Mouse (Mus musculus): ENCODE measurements around the gene Crim1.

Gene Crim1

GRCm38 (mm10) chr17:78199626-78200560 is at the start of gene Crim1:
TSS of gene Crim1 (plus strand) at chr17:78200248.
- peak; percentile 20 to 24 for DNase-seq (ENCODE audit: low spot score in 2 of 2)

DNA sequence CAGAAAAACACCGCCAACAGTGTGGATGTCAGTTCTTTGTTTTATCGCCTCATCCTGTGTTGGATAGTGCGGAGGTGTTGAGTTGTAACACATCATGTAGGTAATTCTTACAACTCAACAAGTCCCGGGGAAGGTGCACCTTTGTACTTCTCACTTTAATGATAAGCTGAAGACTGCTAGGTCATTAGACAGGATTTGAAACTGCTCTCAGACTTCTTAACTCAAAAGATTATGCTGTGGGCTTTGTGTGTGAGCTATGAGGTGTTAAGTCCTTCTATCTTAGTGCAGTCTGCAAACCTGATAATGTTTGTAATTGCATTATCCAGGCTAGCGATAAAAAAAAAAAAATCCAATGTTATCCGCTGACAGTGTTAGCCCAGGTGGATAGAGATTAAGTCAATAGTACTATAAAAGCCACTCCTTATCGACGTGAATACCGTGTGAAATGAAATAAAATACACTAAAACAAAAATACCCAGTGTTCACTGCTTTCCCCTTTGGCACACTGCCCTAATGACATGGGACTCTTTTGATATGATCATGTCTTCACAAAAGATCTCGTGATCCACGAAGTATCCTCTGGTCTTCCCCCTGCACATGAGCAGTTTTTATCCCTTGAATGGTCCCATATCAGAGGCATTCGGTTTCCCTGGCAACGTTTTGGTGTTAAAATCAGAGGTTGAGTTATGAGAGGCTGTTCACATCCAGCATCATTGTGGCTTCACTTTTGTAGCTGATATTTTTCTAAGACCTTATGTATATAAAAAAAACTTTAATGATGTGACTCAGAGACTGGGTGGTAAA is 48.4 kb upstream of the Crim1 start:
- no peak for DNase-seq (ENCODE audit: low spot score in 2 of 2)

DNA sequence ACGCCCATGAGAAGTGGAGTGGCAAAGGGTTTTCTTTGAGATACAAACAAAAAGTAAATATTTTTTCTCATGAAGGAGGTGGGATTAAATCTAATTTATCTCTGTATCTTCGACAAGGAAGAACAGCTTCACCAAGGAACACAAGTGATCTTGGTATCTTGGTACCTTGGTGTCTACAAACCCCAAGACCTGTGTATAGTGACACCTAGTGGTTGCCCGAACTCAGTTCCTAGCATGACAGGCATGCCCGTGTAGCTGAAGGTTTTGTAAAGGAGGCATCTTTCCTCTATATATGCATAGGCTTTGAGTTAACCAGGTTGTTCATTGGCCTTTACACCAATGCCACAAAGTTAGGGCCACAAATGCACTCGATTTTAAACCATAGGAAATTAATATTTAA is 36.8 kb upstream of the Crim1 start:
- peak in 1 of 2 experiments; percentile 11 for DNase-seq (ENCODE audit: low spot score in 2 of 2)

DNA sequence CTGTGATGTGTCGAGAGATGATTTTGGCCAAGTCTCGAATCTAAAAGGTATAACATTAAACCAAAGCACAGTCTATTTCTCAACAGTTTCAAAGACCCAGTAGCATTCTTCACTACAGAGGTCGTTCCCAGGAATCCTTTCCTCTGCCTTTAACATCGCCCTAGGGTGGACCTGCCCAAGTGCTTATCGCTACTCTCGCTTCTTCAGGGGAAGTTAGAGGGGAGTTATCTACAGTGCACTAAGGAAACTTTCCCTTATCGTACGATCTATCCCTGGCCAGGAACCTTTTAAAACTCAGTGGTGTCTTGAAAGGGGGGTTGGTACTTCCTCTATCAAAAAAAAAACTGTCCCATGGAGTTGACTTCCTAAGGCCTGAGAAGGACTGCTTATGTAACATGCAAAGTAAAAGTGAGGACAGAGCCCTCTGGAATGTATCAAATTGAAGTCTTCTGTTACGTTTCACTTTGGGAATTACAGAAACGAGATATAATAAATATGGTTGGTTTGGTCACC is 36.3 kb upstream of the Crim1 start:
- DNase-seq (ENCODE audit: low spot score in 2 of 2), result no peak

- no peak for DNase-seq (ENCODE audit: low spot score in 2 of 2)
These were observed 34.2 kb upstream of the Crim1 start for GRCm38 (mm10) chr17:78165855-78166254.

GRCm38 (mm10) chr17:78166566-78166965 is 33.5 kb upstream of the Crim1 start:
- no peak for DNase-seq (ENCODE audit: low spot score in 2 of 2)

DNA sequence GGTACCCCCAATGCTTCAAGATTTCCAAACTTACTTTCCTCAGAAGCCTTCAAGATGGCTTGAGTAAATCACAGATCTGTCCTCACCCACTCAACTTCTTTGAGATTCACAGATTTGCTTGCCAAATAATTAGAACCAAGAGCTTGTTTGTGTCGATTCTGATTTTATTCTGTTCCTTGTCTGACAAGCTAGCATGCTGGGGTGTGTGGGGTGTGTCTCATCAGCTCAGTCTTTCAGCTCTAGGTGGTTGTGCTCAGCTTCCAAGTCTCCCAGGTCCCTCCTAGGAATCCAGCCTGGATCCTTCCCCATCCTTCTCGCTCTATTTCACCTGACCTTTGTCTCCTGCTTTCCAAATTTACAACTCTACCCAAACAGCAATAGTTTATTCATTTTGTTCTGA is 27.7 kb upstream of the Crim1 start:
- DNase-seq (ENCODE audit: low spot score in 2 of 2), result no peak

GRCm38 (mm10) chr17:78180766-78181165 is 19.3 kb upstream of the Crim1 start:
- DNase-seq (ENCODE audit: low spot score in 2 of 2), result no peak

DNA sequence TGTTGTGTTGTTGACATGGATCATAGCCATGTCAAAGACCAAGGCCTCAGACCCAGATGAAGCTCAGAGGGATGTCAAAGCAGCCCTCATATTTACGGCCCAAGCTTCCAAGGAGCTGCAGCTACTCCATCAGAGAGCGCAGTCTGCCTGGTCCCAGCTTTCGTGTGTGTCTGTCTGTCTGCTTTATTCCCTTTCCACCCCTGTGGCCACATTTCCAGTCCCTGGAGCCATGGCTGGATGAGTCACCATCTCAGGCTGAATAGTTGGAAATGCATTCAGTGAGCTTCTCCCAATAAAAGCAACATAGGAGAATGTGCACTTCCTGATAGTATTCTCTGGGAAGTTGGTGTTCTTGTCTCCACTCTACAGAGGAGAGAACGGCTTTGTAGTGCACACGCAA is 3.9 kb upstream of the Crim1 start:
- DNase-seq (ENCODE audit: low spot score in 2 of 2), result no peak

DNA sequence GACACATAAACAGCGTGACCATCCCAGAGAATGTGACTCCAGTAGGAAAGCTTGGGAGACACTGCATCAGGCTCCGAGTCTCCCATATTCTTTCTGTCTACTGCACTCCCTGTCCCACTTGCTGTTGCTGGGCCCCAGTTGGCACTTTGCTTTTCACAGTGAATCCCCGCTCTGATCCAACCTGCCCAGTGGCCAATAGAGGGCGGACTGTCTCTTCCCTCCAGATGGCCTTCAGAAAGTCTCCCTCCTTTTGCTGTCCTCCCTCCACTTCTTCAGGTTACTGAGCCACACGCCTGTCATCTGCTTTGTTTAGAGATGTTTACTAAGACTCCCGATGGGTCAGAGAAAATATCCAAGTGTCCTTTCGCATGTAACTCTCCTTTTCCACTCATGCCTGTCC is 2.9 kb upstream of the Crim1 start:
- peak in 1 of 2 experiments; percentile 16 for DNase-seq (ENCODE audit: low spot score in 2 of 2)

DNA sequence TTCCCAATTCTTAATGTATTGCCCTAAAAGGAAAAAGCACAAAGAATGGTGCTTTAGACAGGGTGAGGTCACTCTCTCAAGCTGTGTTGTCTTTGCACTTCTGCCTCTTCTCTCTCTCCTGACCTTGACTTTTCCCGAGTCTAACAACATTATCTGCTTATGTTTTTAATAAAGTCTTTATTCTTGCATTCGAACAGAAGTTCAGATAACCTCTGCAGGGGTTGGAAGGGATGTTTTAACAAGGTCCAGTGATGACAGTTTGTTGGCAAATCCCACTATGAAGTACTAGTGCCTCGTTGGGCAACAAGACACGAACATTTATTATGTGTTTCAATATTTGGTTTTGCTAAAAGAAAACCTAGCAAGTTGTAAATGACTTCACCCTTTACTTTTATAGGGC is 1.9 kb upstream of the Crim1 start:
- DNase-seq (ENCODE audit: low spot score in 2 of 2), result no peak

DNA sequence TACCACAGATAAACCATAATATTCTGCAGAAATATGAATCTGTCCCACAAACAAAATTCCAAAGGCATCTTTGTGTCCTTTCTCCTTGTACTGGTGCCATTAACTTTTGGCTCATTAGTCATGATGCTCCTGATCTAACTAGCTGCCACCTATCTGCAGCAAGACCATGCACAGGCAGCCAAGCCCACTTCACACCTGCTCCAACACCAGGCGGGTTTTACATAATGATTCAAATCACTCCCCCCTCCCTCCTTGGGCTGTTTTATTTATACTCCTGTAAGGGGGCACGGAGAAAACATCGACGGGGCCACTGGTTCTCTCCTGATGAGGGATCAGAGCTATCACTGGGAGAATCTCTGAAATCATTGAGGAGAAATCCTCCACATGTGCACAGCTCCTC is 1.2 kb upstream of the Crim1 start:
- DNase-seq (ENCODE audit: low spot score in 2 of 2), result no peak

DNA sequence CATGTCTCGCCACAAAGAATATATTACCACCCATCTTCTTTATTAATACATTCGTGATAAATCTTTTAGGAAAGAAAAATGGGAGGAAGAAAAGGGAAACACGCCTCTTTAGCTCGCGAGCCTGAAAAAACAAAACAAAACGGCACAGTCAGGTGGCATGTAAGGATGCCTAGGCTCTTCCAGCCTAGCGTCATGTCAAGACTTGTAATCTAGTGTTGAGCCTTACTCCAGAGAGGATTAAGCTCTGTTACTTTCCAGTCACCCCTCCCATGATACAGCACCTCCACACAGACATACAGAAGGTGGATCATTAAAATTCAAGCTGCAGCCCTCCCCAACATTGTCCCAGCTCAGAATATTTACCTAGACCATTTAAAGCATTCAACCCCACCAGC is 820 bp upstream of the Crim1 start:
- no peak for DNase-seq (ENCODE audit: low spot score in 2 of 2)

DNA sequence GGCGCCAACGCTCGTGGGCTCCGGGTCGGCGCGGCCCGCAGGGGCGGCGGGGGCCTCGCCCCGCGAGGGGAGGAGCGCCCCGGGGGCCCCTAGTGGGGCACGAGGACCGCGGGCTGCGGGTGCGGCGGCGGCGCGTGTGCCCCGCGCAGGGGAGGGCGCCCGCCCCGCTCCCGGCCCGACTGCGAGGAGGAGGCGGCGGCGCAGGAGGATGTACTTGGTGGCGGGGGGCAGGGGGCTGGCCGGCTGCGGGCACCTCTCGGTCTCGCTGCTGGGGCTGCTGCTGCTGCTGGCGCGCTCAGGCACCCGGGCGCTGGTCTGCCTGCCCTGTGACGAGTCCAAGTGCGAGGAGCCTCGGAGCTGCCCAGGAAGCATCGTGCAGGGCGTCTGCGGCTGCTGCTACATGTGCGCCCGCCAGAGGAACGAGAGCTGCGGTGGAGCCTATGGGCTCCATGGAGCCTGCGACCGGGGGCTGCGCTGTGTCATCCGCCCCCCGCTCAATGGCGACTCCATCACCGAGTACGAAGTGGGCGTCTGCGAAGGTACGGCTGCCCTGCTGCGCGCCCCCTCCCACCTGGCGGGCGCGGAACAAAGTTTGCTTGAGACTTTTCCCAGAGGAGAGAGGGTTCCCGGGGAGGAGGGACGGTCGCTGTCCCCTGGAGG is 643 bp downstream of the Crim1 start:
- DNase-seq (ENCODE audit: low spot score in 2 of 2), result peak in 1 of 2 experiments; percentile 7

GRCm38 (mm10) chr17:78201221-78202058 is 1.4 kb downstream of the Crim1 start:
- DNase-seq (ENCODE audit: low spot score in 2 of 2), result no peak

GRCm38 (mm10) chr17:78202221-78202620 is 2.2 kb downstream of the Crim1 start:
- no peak for DNase-seq (ENCODE audit: low spot score in 2 of 2)

DNA sequence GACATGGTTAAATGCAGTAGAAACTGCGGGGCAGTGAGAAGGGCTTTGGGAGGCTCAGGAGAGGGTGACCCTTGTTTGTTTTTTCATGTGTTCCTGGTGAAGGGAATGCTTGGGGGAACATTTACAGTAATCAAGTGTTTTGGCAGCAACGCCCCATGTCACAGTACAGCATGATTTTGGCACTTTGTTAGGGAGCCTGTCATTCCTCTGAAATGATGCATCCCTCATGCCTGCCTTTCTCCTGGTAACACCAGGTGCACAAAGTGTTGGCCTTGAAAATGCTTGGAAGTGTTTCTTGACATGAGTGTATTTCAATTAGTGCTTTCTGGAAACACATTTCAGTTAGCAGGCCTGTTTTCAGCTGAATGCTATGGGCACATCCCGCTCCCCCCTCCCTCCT is 2.7 kb downstream of the Crim1 start:
- no peak for DNase-seq (ENCODE audit: low spot score in 2 of 2)

DNA sequence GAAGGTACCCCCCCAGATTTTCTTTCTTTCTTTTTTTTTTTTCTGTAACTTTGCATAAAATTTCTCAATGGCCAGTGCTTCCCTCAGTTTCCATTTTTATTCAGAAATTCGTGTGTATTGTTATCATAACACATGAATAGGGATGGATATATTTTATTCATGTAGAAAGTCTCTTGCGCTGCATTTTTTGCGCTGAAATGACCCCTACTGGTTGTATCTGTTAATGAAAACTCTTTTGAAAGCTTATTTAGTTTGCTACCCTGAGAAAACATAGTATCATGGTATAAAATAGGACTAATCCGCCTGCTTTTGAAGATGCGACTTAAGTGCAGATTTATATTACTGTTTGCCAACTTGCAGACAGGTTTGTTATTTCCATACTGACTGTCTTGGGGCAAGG is 3.4 kb downstream of the Crim1 start:
- no peak for DNase-seq (ENCODE audit: low spot score in 2 of 2)

- DNase-seq (ENCODE audit: low spot score in 2 of 2), result no peak
These were observed 6.4 kb downstream of the Crim1 start for GRCm38 (mm10) chr17:78206421-78206820.

- DNase-seq (ENCODE audit: low spot score in 2 of 2), result no peak
These were observed 7.2 kb downstream of the Crim1 start for GRCm38 (mm10) chr17:78207246-78207645.

DNA sequence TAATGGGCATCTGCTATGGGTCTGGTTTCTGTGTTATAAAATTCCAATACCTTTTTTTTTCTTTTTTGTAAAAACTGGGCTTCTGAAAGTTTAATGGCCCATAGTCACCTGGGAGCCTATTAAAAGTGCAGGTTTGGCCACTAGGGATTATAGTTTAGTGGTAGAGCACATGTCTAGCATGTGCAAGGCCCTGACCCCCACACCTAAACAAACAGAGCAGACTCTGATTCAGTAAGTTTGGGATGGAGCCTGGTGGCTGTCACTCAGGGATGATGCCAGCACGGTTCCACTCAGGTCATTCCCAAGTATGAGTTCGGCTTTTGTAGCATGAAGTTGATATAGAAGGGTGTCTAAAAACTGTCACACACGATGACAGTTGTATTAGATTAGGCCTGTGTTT is 8.8 kb downstream of the Crim1 start:
- DNase-seq (ENCODE audit: low spot score in 2 of 2), result no peak
